Mouse (Mus musculus): ENCODE data around the gene Wrb. TPM values are rescaled to one million over a fixed set of nuclear protein-coding genes. Genes with fewer than 3 reads are reported as not detected.

Gene Wrb
- total RNA-seq, 1 experiment from 2014 or later: 17.5 TPM

GRCm38 (mm10) chr16:96151551-96151950 lies 6.3 kb downstream of the Wrb start:
- ATAC-seq (replicated peaks in 1 of 2; ENCODE audit: insufficient read depth in 1 of 2, low FRiP score in 2 of 2, low TSS enrichment in 1 of 2, low read depth in 1 of 2, poor library complexity in 2 of 2, severe bottlenecking in 2 of 2): peak; percentile 71; a peak in 3 of 4 replicates

GRCm38 (mm10) chr16:96154476-96154875 lies 9.3 kb downstream of the Wrb start:
- ATAC-seq (replicated peaks in 1 of 2; ENCODE audit: insufficient read depth in 1 of 2, low FRiP score in 2 of 2, low TSS enrichment in 1 of 2, low read depth in 1 of 2, poor library complexity in 2 of 2, severe bottlenecking in 2 of 2): no peak

GRCm38 (mm10) chr16:96156019-96156418 lies 10.8 kb downstream of the Wrb start:
- no peak for ATAC-seq (replicated peaks in 1 of 2; ENCODE audit: insufficient read depth in 1 of 2, low FRiP score in 2 of 2, low TSS enrichment in 1 of 2, low read depth in 1 of 2, poor library complexity in 2 of 2, severe bottlenecking in 2 of 2)

- no peak for ATAC-seq (replicated peaks in 1 of 2; ENCODE audit: insufficient read depth in 1 of 2, low FRiP score in 2 of 2, low TSS enrichment in 1 of 2, low read depth in 1 of 2, poor library complexity in 2 of 2, severe bottlenecking in 2 of 2)
These were observed 12.0 kb downstream of the Wrb start for GRCm38 (mm10) chr16:96157171-96157570.

GRCm38 (mm10) chr16:96158511-96159080 lies 13.4 kb downstream of the Wrb start:
- ATAC-seq (replicated peaks in 1 of 2; ENCODE audit: insufficient read depth in 1 of 2, low FRiP score in 2 of 2, low TSS enrichment in 1 of 2, low read depth in 1 of 2, poor library complexity in 2 of 2, severe bottlenecking in 2 of 2): no peak

- ATAC-seq (replicated peaks in 1 of 2; ENCODE audit: insufficient read depth in 1 of 2, low FRiP score in 2 of 2, low TSS enrichment in 1 of 2, low read depth in 1 of 2, poor library complexity in 2 of 2, severe bottlenecking in 2 of 2): peak; percentile 60 to 84; a peak in 3 of 4 replicates
These were observed 14.0 kb downstream of the Wrb start for GRCm38 (mm10) chr16:96159091-96159731.

- peak in 1 of 2 experiments; percentile 9; a peak in 1 of 4 replicates for ATAC-seq (replicated peaks in 1 of 2; ENCODE audit: insufficient read depth in 1 of 2, low FRiP score in 2 of 2, low TSS enrichment in 1 of 2, low read depth in 1 of 2, poor library complexity in 2 of 2, severe bottlenecking in 2 of 2)
These were observed 14.7 kb downstream of the Wrb start for GRCm38 (mm10) chr16:96159794-96160346.

- ATAC-seq (replicated peaks in 1 of 2; ENCODE audit: insufficient read depth in 1 of 2, low FRiP score in 2 of 2, low TSS enrichment in 1 of 2, low read depth in 1 of 2, poor library complexity in 2 of 2, severe bottlenecking in 2 of 2): no peak
These were observed 15.7 kb downstream of the Wrb start for GRCm38 (mm10) chr16:96160927-96161326.

GRCm38 (mm10) chr16:96161336-96161735 lies 16.1 kb downstream of the Wrb start:
- ATAC-seq (replicated peaks in 1 of 2; ENCODE audit: insufficient read depth in 1 of 2, low FRiP score in 2 of 2, low TSS enrichment in 1 of 2, low read depth in 1 of 2, poor library complexity in 2 of 2, severe bottlenecking in 2 of 2): no peak

- no peak for ATAC-seq (replicated peaks in 1 of 2; ENCODE audit: insufficient read depth in 1 of 2, low FRiP score in 2 of 2, low TSS enrichment in 1 of 2, low read depth in 1 of 2, poor library complexity in 2 of 2, severe bottlenecking in 2 of 2)
These were observed 20.6 kb downstream of the Wrb start for GRCm38 (mm10) chr16:96165723-96166264.

- ATAC-seq (replicated peaks in 1 of 2; ENCODE audit: insufficient read depth in 1 of 2, low FRiP score in 2 of 2, low TSS enrichment in 1 of 2, low read depth in 1 of 2, poor library complexity in 2 of 2, severe bottlenecking in 2 of 2): no peak
These were observed 23.6 kb downstream of the Wrb start for GRCm38 (mm10) chr16:96168837-96169236.

- no peak for ATAC-seq (replicated peaks in 1 of 2; ENCODE audit: insufficient read depth in 1 of 2, low FRiP score in 2 of 2, low TSS enrichment in 1 of 2, low read depth in 1 of 2, poor library complexity in 2 of 2, severe bottlenecking in 2 of 2)
These were observed 28.4 kb downstream of the Wrb start for GRCm38 (mm10) chr16:96173648-96174047.

GRCm38 (mm10) chr16:96175399-96175798 lies 30.2 kb downstream of the Wrb start:
- no peak for ATAC-seq (replicated peaks in 1 of 2; ENCODE audit: insufficient read depth in 1 of 2, low FRiP score in 2 of 2, low TSS enrichment in 1 of 2, low read depth in 1 of 2, poor library complexity in 2 of 2, severe bottlenecking in 2 of 2)

- ATAC-seq (replicated peaks in 1 of 2; ENCODE audit: insufficient read depth in 1 of 2, low FRiP score in 2 of 2, low TSS enrichment in 1 of 2, low read depth in 1 of 2, poor library complexity in 2 of 2, severe bottlenecking in 2 of 2): no peak
These were observed 33.9 kb downstream of the Wrb start for GRCm38 (mm10) chr16:96179156-96179555.

- ATAC-seq (replicated peaks in 1 of 2; ENCODE audit: insufficient read depth in 1 of 2, low FRiP score in 2 of 2, low TSS enrichment in 1 of 2, low read depth in 1 of 2, poor library complexity in 2 of 2, severe bottlenecking in 2 of 2): no peak
These were observed 42.4 kb downstream of the Wrb start for GRCm38 (mm10) chr16:96187619-96188018.

- peak; percentile 95 to 96 for ATAC-seq (replicated peaks in 1 of 2; ENCODE audit: insufficient read depth in 1 of 2, low FRiP score in 2 of 2, low TSS enrichment in 1 of 2, low read depth in 1 of 2, poor library complexity in 2 of 2, severe bottlenecking in 2 of 2)
These were observed 46.6 kb downstream of the Wrb start, which contains the start of gene Lca5l for GRCm38 (mm10) chr16:96191531-96192506. Gene Lca5l, minus strand, starts transcription at chr16:96192271.

- peak in 1 of 2 experiments; percentile 42; a peak in 2 of 4 replicates for ATAC-seq (replicated peaks in 1 of 2; ENCODE audit: insufficient read depth in 1 of 2, low FRiP score in 2 of 2, low TSS enrichment in 1 of 2, low read depth in 1 of 2, poor library complexity in 2 of 2, severe bottlenecking in 2 of 2)
These were observed 54.9 kb downstream of the Wrb start, which contains the start of gene Sh3bgr for GRCm38 (mm10) chr16:96199913-96200701. Gene Sh3bgr, plus strand, starts transcription at chr16:96200450.

Data from hematopoietic stem cell, adult 5-6 weeks (primary cell).